Mouse (Mus musculus) embryo, embryonic 11.5 days (tissue): ENCODE measurements around the gene Tmem40.

Source experiments
- DNase-seq: peaks from one replicate; pipeline ENCODE4 v3.0.0-alpha.2; 2012; ENCODE audit warnings: low read depth, low spot score

Tmem40 gene

DNA sequence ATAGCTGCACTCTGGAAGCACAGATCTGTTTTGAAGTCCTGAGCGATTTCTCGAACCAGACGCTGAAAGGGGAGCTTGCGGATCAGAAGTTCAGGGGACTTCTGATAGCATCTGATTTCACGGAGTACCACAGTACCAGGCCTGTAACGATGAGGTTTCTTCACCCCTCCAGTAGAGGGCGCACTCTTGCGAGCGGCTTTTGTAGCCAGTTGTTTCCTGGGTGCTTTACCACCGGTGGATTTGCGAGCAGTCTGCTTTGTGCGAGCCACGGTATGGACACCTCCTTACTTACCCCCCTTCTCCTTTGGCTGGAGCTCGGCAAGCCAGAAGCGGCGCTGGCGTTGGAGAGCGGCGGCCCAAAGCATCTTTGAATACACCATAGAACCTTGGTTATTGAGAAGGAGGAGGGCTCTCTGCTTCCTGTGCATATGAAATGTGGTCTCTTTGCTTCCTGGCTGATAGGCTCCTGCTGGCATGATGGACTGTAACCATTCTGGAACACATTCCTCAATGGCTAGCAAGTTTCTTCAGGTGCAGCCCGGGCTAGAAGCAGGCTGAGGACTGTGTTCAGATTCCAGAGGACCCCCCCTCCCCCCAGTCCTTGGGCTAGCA is 8.0 kb upstream of the Tmem40 start:
- DNase-seq: no peak

DNA sequence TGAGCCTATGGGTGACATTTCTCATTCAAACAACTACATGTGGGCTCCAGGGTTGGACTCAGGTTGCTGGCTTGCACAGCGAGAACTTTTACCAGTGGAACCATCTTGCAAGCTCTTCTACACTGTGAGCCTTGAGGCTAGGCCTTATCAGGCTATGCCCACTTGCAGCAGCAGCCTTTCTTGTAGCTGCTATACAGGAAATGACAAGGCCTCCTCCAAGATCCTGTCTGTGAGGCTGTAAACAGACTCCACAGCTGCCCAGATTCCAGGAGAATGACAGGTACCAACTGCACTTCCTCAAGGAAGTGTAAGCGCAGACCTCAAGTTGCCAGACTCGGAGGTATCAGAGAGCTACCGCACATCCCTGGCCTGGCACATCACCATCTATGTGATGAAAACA is 6.0 kb upstream of the Tmem40 start:
- DNase-seq: no peak

DNA sequence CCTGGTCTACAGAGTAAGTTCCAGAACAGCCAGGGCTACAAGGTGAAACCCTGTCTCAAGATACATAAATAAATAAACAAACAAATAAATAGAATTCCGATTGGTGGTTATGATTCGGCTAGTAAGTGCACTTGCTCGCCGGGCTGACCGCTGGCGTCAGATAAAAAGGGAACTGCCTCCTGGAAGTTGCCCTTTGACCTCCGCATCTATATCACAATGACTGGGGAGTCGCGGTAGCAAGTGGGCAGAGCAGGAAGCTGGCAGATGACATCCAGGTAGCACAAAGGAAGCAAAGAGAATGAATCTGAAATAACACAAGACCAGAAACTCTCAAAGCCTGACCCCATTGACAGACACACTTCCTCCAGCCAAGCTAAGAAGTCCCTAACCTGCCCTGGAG is 5.1 kb upstream of the Tmem40 start:
- DNase-seq: no peak

DNA sequence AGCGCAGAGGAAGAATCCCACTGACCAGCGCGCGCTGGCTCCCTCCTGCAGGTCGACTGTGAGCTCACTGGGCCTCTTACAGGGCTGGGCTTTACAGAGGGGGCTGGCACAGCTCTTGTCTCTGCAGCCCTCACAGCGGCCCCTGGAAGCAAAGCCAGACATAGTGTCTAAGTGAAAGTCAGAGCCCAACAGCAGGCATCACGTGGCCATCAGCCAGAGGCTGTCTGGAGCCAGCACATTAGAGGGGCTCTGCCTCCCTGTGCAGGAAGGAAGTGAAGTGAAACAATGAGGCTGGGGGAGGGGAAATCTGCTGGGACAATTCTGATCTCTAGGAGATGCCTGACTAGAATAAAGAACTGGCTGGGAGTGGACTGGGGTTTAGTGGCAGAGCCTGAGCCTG is 2.0 kb upstream of the Tmem40 start:
- peak; percentile 71 for DNase-seq

DNA sequence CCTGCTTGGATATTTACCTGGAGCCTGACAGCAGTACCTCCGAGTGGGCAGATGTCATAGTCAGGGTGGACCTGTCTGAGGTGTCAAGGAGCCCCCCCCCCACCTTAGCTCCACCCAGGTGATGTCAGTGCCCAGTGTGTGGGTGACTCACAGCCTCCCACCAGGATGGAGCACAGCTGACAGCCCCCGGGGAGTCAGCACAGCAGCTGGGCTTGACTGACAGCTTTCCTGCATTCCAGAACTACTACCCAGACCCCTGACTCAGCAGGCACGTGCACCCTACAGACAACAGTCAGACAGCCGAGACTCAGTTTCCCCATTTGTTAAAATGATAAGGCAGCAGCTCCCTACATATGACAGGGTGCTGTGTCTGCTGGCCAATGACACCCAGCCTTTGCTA is 1.2 kb downstream of the Tmem40 start:
- no peak for DNase-seq

DNA sequence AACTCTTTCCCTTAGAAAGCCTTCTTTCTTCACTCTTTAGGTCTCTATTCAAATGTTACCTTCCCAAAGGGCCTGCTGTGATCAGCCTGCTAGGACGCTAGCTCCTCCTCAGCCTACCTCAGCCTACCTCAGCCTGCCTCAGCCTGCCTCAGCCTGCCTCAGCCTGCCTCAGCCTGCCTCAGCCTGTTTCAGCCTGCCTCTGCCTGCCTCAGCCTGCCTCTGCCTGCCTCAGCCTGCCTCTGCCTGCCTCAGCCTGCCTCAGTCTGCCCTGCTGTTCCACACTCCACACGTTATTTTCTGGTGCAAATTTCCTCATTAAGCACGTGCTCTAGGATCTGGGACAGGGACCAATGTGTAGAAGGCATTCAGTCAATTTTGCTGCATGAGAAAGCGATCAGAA is 2.1 kb downstream of the Tmem40 start:
- DNase-seq: no peak

DNA sequence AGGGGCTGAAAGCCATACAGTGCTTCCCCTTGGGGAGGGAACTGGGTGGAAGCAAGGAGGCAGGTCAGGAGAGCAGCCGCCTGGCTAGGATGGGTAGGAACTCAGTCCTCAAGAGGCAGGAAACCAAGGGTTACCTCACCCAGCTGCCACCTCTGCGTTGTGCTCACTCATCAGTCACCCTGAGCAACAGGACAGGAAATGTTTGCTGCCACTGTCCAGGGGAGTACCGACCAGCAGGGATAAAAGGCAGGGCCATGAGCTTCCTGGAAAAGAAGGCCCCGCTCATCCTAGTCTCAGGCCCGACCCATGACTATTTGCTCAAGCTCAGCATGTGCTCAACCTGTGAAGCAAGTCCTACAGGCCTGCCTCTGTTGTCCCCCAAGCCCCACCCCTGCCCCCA is 2.7 kb downstream of the Tmem40 start:
- DNase-seq: no peak

DNA sequence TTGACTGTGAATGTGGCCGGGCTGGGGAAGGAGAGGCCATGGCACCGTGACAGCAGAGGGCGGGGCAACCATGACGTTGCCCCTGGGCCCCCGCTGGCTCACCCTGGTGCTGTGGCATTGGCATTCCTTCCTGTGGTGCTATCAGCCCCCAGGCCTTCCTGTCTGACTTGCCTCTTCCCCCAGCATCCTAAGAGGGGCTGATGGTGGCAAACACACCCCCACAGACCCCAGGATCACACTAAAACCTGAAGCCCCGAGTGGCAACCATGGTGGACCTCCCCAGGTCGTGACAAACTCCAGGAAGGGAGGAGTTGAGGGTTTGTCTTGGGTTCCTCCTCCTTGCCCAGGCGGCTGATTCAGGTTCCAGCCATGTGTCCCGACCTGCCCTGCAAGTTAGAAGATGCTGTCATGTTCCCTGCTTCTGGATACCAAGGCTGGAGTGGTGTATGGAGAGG is 3.2 kb downstream of the Tmem40 start:
- DNase-seq: no peak

DNA sequence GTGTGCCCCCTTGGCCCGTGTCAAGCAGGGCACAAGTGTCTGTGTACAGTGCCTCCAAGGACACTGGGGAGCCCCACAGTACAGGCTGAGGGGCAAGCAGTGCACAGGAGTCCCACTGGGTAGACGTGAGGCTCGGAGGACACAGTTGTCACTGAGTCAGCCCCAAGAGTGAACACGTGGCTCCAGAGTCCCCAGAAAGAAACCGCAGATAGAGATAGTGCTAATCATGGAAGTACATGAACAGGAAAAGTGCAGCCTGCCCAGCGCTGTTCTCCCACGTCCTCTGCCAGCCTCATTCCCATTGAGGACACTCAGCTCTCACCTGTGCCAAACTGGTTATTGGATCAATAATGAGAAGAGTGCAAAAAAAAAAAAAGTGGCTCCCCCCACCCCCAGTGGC is 6.7 kb downstream of the Tmem40 start:
- DNase-seq: no peak

DNA sequence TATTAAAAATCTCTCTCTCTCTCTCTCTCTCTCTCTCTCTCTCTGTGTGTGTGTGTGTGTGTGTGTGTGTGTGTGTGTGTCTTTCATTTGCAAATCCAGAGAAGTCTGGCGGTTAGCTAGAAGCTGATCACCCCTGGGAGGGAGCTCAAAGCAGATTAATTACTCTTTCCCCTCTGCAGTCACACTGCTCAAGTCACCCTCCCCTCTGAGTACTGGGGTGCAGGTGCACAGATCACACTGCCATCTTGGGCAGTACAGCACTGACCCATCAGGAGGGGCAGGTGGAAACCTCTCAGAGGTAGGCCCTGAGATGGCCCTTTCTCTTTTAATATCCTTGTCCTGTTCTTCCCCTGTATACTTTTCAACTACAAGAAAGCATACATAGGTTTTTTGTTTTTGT is 15.9 kb downstream of the Tmem40 start:
- DNase-seq: no peak

DNA sequence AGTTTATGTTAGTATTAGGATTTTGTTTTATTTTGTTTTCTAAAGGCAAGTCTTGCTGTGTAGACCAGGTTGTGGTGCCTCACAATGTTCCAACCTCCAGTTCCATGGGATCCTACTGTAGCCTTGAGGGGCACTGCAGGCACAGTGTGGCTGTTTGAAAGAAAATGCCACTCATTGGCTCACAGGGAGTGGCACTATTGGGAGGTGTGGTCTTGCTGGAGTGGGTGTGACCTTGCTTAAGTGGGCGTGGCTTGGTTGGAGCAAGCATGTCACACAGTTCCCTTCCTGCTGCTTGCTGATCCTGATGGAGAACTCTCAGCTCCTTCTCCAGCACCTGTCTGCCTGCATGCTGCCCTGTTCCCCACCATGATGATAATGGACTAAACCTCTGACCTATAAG is 18.6 kb downstream of the Tmem40 start:
- no peak for DNase-seq

DNA sequence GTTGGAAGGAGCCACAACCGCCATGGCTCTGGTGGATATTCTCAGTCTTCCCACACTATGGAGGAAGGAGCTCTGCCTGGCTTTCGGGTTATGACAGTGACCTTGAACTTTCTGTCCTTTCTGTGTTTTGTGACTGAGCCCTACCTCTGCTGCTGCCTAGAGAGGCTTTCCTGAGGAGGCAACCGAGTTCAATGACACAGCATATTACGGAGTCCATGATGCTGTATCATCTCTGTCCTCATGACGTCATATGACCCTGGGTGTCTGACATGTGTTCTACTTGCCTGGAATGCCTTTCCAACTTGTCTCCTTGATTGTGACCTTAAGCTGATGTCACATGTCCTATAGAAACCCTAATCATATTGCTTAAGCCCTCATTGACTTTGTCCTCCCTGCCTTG is 23.2 kb downstream of the Tmem40 start:
- DNase-seq: no peak

DNA sequence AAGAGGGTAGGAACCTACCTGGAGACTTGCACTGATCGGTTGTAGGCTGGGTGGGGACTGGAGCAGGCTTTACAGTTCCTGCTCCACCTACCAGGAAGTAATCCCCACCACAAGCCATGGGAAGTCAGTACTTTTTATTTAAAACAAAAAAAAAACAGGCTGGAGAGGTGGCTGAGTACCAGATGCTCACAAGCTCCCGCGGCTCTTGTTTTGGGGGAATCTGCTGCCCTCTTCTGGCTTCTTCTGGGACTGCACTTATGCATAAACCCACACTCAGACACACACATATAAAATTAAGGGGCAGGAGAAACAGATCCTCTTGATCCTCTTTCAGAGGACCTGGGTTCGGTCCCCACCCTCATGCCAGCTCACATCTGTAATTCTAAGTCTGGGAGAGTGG is 27.3 kb downstream of the Tmem40 start:
- no peak for DNase-seq

DNA sequence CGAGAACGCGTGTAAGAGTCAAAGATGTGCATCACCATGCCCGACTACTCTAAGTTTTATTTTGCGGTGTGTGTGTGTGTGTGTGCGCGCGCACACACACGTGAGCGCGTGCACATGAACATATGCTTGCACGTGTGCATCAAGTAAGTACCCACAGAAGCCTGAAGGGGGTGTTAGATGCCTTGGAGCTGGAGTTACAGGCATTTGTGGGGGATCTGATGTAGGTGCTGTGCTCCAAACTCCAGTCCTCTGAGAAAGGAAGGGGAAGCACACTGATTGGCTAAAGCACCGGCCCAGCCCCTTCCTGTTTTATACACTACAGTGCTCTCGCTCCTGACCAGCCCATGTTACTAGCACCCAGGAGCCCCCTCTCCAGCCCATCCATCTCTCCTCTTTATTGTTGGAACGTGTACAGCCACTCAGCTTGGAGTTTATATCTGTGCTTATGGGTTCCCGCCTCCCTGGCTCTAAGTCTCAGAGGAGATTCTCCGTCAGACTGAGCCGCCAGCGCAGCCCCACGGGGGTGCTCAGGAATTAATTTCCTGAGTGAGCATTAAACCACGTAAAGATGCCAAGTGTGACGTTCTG is 29.8 kb downstream of the Tmem40 start:
- DNase-seq: no peak

DNA sequence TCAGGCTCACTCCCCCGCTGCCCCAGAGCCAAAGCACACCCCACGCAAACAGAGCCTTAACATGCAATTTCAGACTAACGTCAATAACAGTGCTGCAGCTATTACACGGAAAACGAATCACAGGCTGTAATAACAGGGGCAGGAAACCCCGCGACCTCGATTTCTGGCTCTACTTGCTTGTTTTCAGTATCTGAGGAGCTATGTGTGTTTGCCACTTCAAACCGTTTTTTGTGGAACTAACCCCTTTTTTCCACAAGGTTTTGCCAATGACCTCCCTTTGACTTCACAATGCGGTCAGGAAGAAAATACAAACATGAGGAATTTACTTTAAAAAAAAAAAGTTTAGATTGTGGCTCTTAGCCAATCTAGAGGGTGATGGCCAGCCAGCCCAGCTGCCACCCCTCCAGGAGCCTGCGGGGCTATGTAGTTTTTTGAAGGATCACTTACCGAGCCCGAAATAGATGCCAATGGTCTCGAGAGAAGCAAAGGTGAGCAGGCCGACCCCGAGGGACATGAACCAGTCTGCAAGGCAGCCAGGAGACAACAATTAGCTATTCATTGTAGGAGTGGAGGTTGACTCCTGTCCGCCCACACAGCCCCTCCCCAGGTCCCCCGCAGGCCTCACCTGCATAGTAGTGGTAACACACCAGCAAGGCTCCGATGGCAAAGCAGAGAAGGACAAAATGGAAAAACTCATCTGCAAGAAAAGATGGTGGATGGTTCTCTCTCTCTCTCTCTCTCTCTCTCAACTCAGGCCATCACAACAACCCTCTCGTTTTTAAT is 31.5 kb downstream of the Tmem40 start:
- DNase-seq: no peak

DNA sequence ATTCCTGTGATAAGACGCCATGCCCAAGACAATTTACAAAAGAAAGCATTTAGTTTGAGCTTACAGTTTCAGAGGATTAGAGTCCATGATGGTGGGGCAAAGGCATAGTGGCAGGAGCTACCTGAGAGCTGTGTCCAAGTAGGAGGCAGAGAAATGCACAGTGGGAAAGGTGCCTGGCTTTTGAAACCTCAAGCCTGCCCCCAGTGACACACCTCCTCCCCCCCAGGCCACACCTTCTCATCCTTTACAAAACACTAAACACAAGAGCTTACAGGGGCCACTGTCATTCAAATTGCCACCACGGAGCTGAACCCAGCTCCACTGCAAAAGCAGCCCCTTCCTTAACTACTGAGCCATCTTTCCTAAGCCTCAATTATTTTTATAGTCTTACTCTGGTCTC is 34.6 kb downstream of the Tmem40 start:
- no peak for DNase-seq

DNA sequence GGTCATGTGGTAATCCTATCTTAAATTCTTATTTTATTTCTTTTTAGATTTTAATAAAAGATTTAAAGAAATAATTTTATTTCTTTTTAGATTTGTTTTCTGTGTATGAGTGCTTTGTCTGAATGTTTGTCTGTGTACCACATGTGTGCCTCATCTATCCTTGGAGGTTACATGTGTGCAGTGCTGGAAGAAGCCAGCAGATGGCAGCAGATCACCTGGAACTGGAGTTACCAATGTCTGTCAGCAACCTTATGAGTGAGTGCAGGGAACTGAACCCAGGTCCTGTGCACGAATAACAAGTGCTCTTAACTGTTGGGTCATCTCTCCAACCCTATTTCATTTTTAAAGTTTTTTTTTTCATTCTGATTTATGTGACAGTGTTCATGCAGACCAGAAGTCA is 35.1 kb downstream of the Tmem40 start:
- no peak for DNase-seq

DNA sequence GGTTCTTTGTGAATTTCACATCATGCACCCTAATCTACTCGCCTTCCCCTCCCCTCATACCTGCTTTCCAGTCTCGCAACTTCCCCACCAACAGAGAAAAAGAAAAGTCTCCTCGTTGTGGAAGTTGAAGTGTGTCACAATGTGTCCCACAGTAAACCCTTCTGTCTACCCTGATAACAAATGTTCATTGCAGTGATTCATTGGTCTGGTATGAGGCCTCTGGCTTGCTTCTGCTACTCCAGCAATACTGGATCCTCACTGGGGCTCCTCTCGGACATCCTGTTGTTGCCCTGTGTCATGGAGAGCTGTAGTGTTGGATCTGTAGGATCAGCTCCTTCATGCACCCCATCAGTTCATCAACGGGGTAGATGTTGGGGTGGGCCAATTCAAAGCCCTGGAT is 40.0 kb downstream of the Tmem40 start:
- DNase-seq: no peak

DNA sequence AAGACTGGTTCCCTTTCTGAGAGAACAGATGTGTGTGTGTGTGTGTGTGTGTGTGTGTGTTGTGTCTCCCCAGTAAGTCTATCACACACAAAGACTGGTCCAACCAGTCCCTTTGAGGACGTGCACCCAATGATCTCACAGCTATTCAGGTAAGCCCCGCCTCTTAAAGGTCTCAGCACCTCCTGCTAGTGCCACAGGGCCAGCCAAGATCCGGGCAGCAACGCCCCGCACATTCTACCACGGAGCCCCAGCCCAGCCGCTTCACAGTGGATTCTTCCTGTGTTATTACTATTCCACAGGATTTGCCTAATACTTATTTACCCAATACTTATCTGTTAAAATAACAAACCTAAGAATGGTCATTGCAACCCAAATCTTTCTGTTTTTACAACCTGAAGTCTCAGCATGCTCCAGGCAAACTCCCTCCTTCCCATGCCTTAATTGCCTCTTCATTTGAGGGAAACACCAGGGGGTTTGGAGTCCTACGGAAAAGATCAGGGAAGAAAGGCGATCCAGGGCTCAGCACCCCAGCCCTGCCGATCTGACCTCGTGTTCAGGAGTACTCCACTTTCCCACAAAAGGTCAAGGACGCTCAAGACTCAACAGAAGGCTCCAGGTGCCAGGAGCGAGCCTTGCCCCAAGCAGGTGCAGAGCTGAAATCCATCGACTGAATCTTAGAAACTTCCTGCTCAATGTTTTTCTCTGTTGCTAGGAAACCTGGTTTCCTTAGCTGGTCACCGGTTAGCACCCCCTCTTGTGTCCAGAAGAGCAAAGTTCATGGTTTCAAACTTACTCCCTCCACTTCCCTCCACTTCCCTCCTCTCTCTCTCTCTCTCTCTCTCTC is 44.3 kb downstream of the Tmem40 start:
- peak; percentile 52 for DNase-seq

DNA sequence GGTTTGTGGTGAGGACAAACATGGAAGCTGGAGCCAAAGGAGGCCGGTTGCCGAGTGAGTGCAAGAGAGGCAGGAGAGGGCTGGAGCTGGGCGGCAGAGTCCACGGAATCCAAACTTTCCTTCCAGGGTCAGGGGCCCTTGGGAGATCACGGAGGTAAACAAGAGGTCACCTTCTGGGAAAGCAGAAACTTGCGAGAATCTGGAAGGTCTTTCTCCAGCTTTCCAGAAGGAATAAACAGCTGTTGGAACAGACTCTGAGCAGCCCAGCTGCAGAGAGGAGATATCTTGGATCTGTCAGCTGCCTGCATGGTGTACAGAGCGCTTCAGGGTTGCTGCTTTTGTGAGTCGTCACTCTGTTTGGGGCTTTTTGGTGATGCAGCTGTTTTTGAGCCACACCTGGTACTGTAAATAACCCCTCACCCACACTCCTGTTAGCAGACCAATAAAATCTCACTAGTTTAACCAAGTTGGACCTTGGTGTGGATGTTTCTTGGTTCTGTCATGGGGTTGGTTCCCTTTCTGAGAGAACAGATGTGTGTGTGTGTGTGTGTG is 45.0 kb downstream of the Tmem40 start:
- no peak for DNase-seq

DNA sequence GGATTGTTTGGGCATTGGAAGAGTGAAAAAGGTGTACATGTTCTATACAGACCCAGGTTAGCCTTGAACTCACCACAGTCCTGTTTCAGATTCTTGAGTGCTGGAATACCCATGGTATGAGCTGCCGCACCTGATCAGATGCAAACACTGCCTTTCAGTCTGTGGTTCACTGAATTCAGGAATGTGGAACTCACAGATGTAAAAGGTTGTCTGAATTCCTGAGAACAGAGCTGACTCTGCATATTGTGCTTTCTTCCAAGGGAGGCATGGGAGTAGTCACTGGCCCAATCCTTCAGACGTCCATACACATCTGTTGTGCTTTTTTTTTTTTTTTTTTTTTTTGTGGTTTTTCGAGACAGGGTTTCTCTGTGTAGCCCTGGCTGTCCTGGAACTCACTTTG is 50.9 kb downstream of the Tmem40 start:
- DNase-seq: no peak

DNA sequence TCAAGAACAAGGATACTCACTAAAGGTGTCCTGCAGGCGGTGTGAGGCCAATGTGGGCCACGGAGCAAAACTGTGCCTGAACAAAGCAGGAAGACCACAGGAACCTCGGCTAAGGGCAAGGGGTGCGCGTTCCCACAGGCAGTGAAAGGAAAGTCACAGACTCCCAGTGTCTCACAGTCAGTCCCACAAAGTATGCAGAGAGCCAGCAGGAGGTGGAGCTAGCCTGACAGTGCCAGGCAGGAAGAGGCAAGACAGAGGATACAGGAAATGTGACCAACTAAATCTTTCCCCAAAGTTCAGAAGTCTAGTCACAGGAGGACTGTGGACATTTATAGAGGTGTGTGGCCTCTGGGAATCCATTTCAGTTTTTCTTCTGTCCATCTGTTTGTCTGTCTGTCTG is 59.3 kb downstream of the Tmem40 start:
- no peak for DNase-seq
